Mouse (Mus musculus): ENCODE results near the gene Antxr1.

Antxr1 gene

GRCm38 (mm10) chr6:87248226-87248834 lies 87.3 kb downstream of the Antxr1 start:
- no peak for DNase-seq (ENCODE audit: low spot score)

DNA sequence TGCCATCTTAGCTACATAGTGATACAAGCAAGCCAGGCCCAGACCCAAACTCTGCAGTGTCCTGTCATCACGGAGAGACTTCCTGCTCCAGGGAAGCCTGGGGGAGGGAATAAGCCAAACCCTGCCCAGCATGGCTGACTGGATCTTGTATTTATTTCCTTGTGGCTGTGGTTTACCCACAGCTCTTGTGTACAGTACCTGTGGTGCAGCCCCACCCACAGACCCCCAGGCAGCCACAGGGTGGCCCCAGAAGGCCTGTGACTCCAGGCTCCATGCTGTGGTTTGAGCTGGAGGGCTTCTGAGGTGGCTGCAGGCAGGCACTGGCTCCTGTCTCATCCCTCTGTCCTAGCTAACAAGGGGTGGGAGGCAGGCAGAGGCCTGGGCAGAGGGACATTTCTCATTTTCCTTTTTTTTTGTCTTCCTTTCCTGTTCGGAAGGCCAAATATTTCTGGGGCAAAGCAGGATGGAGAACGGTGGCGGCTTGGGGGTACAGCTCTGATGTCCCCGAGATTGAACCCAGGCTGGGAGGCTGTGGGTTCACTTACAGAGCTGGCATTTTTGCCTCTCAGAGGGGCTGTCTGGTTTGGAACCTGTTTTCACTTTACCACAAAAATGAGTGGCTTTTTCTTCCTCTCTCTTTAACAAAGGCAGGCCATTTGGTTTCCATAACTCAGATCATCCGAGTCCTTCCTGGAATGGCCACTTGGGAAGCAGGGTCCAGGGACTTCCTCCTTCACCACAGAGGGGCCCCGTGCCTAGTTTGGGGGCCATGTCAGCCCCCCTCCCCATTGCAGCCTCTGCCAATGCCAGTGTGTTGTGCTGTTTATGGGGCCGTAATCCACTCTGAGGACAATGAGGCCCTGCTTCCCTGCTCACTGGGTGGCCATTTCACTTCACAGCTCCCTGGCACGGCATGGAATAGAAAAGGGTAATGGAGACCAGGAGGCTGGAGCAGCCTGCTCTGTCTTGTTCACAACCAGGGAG lies 91.2 kb downstream of the Antxr1 start:
- DNase-seq (ENCODE audit: low spot score), result no peak

DNA sequence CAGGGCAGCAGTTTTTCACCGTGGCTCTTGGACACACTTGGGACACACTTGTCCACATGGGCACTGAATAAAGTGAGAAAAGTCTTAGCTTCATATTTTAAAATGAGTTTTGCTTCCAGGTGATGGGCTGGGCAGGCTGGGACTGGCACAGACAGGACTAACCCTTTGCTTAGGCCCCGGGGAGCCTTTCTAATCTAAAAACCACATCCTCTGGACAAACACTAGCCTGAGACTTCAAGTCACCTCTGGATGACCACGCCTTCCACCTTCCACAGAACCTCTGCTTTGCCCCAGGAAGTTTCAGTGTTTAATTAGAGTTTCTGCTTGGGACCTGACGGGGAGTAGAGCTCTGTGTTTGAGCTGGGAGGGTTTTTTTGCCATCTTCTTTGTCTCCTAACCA lies 98.4 kb downstream of the Antxr1 start:
- DNase-seq (ENCODE audit: low spot score), result no peak

DNA sequence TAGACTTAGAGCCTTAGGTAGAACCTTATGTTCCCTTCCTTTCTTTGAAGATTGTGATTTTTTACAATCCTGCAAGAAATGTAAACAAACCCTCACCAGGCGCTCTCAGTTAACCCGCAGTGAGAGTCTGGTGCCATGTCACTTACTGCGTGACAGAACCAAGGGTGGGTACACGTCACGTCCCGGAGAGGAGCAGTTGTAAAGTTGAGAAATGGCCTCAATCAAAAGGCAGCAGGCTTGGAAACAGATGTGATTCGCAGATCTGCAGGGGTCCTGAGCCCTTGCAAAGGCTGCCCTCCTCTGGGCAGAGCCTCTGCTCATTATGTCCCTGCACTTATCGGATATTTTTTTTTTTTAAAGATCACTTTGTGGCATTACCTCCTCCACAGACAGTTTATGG lies 99.6 kb downstream of the Antxr1 start:
- DNase-seq (ENCODE audit: low spot score), result no peak

- DNase-seq (ENCODE audit: low spot score), result no peak
Observed at GRCm38 (mm10) chr6:87233111-87233510, 102.5 kb downstream of the Antxr1 start.

DNA sequence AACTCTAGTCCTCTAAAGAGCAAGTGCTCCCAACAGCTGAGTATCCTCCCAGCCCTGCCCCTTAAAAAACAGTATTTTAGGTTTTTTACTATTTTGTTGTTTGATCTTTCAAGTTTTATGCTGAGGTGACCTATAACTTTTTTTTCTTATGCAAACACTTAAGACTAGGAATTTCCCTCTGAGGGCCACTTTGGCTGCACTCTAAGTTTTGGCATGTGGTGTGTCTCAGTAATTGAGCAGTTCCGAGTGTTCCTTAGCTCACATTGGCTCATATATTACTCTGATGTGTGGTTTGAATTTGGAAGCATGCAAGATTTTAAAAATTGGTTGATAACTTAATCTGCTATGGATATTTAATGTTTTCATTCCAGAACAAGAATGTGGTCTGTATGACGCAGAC lies 105.6 kb downstream of the Antxr1 start:
- no peak for DNase-seq (ENCODE audit: low spot score)

GRCm38 (mm10) chr6:87227940-87228339 lies 107.7 kb downstream of the Antxr1 start:
- no peak for DNase-seq (ENCODE audit: low spot score)

DNA sequence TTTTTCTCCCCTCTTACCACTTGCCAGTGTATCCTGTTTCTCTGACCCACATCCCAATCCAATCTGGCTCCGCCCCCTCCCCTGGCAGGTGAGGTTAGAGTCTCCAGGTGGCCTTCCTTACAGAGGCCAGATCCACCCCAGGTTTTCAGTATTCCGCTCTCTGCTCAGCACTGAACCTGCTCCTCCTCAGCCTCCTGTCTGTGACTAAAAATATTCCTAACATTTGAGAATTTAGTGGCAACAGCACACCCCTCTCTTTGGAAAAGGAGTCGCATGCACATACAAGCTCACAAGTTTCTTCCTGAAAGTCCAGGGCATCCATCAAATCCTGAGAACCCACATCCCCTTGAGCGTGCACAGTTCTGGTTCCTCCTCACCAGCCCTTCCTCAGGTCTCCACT lies 109.3 kb downstream of the Antxr1 start:
- no peak for DNase-seq (ENCODE audit: low spot score)

DNA sequence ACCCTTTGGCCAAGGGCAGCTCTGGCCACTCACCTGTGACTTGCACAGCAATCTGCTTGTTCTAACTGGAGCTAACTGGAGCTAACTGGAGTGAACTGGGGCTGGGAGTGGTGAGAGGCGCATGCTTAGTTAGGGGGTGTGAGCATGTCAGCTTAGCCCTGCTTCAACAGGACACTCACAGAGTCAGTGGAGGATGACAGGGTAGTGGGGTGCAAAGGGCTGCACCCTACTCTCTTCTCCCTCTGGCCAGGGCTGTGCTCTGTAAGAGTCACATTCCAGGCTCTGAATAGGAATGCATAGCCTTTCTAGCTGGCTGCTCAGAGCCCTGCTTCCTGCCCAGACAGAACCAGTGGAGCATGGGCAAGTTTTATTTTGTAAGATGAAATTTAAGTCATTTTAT lies 110.3 kb downstream of the Antxr1 start:
- no peak for DNase-seq (ENCODE audit: low spot score)

DNA sequence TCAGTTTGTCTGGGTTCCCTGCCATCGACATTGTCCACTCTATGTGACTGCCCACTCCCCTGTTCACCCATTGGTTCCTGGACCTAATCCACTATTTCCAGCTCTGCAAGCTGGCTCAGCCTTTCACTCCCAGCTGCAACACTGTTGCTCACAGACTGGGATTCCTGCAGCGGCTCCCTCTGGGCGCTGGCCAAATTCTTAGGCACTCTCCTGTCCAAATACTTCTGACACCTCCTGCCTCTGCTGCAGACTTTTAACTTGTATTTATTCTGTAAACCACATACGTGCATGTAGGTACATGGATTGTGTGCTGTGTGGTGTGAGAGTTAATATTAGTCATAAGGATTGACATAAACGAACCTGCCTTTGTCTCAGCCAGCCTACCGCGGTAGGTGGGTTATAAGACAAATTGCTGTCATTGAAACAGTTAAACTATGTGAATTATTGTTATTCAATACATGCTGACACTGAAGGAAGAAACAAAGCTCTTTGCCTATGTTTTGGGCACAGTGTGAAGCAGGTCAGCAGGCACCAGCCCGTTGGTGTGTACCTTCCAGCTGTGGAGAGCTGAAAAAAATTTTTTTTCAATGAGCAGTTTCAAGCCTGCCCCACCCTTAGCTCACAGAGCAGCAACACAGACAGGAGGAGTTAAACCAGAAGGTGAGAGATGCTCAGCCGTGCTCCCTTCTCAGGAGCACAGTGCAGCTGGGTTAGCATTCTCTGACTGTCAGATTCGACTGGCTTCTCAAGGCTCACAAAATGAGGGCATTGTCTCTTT lies 112.6 kb downstream of the Antxr1 start:
- DNase-seq (ENCODE audit: low spot score), result no peak

DNA sequence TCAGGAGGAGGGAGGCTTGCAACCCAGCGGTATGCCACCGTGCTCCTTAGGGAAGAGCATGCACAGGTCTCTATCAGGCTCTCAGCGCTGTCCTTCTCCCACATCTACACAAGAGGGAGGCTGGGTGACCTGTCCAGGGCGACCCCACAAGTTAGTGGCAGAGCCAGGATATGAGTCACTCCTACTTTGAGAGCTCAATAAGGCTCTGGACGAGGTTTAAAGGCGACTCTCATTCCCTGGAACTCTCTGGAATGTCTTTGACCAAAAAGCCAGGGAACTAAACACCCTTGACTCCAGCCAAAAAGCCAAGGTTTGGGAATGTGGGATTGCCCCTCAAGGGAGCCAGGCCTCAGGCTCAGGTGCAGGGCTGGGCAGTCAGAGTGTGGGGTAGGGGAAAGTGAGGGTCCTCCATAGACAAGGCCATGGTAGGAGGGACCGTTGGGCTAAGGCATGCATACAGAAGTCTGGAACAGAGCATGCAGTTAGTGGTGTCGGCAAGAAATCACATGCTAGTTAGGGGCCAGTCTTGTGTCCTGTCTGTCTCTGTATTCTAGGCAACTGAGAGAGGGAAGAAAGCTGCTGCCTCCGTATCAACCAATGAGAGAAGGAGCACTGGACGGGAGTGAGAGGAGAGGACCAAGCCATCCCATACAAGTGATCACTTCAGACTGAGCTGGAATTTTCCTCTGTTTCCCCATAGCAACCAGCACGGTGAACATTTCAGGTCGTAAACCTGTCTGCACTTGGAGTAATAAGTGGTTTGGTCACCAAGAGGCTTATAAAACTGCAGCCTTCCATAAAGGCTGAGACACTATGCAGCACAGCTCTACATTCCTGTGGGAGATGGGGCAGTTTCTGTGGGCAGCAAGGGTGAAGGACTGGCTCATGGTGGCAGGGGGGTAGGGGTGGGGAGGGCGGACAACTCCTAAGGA lies 116.3 kb downstream of the Antxr1 start:
- DNase-seq (ENCODE audit: low spot score), result no peak

- DNase-seq (ENCODE audit: low spot score), result no peak
Observed at GRCm38 (mm10) chr6:87216114-87216591, 119.5 kb downstream of the Antxr1 start.

- no peak for DNase-seq (ENCODE audit: low spot score)
Observed at GRCm38 (mm10) chr6:87213262-87213661, 122.4 kb downstream of the Antxr1 start.

GRCm38 (mm10) chr6:87211551-87211950 lies 124.1 kb downstream of the Antxr1 start:
- no peak for DNase-seq (ENCODE audit: low spot score)

GRCm38 (mm10) chr6:87207373-87207982 lies 128.1 kb downstream of the Antxr1 start:
- DNase-seq (ENCODE audit: low spot score), result no peak

DNA sequence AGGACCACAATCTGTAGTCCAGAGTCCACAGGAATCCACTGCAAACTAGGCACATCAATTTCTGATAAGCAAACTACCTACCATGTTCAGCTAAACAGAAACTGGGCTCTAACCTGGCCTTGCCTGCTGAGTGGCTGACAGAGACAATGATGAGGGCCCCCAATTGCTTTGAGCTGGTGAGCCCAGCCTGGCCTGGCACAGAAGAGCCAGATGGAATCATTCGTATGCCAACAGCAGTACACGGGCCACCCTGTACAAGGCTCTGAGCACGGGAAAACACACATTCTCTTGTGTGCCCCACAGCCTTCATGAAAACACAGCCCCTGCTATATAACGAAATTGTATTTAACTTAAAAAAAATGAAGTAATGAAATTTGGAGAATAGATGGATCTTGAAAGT lies 128.8 kb downstream of the Antxr1 start:
- no peak for DNase-seq (ENCODE audit: low spot score)

GRCm38 (mm10) chr6:87203467-87203866 lies 132.2 kb downstream of the Antxr1 start:
- no peak for DNase-seq (ENCODE audit: low spot score)

GRCm38 (mm10) chr6:87203065-87203464 lies 132.6 kb downstream of the Antxr1 start:
- DNase-seq (ENCODE audit: low spot score), result no peak

DNA sequence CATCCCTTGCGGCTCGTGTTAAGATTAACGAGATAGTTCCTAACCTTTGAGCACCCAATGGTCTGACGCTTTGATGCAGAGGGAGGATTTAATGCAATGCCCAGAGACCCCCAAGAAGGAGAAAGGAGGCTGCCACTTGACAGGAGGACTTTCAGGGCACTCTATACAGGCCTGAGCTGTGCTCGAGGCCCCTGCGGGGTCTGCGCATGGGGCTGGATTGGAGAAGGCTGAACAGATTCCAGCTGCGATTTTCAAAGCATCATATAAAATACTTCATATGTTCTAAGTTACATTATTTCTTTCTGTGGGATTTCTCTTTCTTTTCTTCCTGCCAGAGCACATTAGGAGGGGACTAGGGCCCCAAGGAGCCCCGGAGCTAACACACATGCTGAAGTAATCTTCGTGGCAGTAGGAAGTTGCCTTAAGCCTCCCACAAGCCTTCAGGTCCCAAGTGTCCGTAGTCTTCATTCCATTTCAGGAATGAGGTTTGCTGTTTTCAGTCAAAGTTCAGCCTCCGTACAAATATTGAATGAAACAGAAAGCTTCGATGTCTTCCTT lies 133.5 kb downstream of the Antxr1 start:
- no peak for DNase-seq (ENCODE audit: low spot score)

GRCm38 (mm10) chr6:87189755-87190154 lies 145.9 kb downstream of the Antxr1 start:
- no peak for DNase-seq (ENCODE audit: low spot score)

- no peak for DNase-seq (ENCODE audit: low spot score)
Observed at GRCm38 (mm10) chr6:87186988-87187387, 148.6 kb downstream of the Antxr1 start.

All from urinary bladder, postnatal 10 days (tissue).